Mouse (Mus musculus): ENCODE data around the gene Rasa3. TPM values are rescaled to one million over a fixed set of nuclear protein-coding genes. Genes with fewer than 3 reads are reported as not detected.

The Rasa3 gene
- polyA plus RNA-seq (2012; rRNA removed): 9.4 and 10.8 TPM in 2 replicates

- under 1% methylated on average over 42 of the region's 42 CpGs for WGBS
- no peaks in the 10 kb centered on the region for H3K36me3 ChIP-seq (ENCODE audit: control insufficient read depth, insufficient read depth, low read length)
- no peaks in the 10 kb centered on the region for H3K27me3 ChIP-seq (replicated peaks; ENCODE audit: control insufficient read depth, insufficient read depth, low read length)
- peak within 1 kb of the TSS; percentile 79 for H3K4me3 ChIP-seq (ENCODE audit: insufficient read depth, low read depth, low read length)
- 0 out of 2 replicates have a peak, but pooled peaks cover 3% of the 10 kb centered on the region for H3K4me1 ChIP-seq (ENCODE audit: control insufficient read depth, insufficient read depth, low read length)
- peak; percentile 98 for DNase-seq
- H3K27ac ChIP-seq (ENCODE audit: insufficient read depth, low read depth, low read length): peak within 1 kb of the TSS; percentile 17
- TF ChIP-seq POLR2A (IDR thresholded peaks at IDR 0.05; ENCODE audit: low read depth, low read length): no peak
- TF ChIP-seq CTCF (conservative IDR thresholded peaks at IDR 0.05; ENCODE audit: insufficient read depth, insufficient read length, low read depth, low read length): no peak
Measured at GRCm38 (mm10) chr8:13677413-13677883, at the start of gene Rasa3. Gene Rasa3, minus strand, starts transcription at chr8:13677603.

DNA sequence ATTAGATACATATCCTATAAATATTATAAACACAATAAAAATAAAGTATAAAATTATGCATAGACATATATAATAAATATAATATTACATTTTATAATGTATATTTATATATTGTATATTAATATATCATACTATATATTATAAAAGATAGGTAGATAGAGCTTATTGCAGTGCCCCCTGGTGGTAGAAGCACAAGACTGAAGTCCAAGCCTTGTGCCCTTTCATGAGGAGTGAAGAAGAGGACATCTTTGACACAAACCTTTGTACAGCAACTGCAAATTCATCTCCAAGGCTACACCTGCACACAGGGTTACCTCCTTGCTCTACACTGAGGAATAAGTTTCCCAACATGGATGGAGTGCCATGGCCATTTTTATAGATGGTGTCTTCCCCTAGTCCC, 48.3 kb upstream of the Rasa3 start:
- H3K27me3 ChIP-seq (replicated peaks; ENCODE audit: control insufficient read depth, insufficient read depth, low read length): no peaks in the 10 kb centered on the region
- peak; percentile 54 for DNase-seq
- H3K4me3 ChIP-seq (ENCODE audit: insufficient read depth, low read depth, low read length): no peak overlapping the region
- TF ChIP-seq POLR2A (IDR thresholded peaks at IDR 0.05; ENCODE audit: low read depth, low read length) (no peak), CTCF (conservative IDR thresholded peaks at IDR 0.05; ENCODE audit: insufficient read depth, insufficient read length, low read depth, low read length) (peak; percentile 39)
- no peaks in the 10 kb centered on the region for H3K36me3 ChIP-seq (ENCODE audit: control insufficient read depth, insufficient read depth, low read length)
- H3K4me1 ChIP-seq (ENCODE audit: control insufficient read depth, insufficient read depth, low read length): no peaks in the 10 kb centered on the region
- no peak overlapping the region for H3K27ac ChIP-seq (ENCODE audit: insufficient read depth, low read depth, low read length)

DNA sequence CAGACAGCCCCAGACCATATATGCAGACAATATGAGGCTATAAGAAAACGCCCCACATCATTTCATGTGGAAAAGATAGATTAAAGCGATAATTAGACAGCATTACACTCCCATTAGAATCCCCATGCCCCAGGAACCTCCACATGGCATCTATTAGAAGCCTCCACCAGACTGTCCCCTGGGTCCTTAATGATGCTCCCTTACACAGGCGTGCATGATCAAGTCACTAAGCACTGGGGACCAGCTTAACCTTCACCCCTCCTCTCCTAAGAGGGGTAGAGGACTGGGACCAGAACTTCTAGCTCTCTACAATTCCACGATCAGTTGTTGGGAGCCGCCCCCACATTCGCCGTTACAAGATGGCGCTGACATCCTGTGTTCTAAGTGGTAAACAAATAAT, 41.6 kb upstream of the Rasa3 start:
- no peaks in the 10 kb centered on the region for H3K27me3 ChIP-seq (replicated peaks; ENCODE audit: control insufficient read depth, insufficient read depth, low read length)
- no peak overlapping the region for H3K27ac ChIP-seq (ENCODE audit: insufficient read depth, low read depth, low read length)
- WGBS: 92% methylated on average over 8 of the region's 8 CpGs
- no peak for TF ChIP-seq POLR2A (IDR thresholded peaks at IDR 0.05; ENCODE audit: low read depth, low read length)
- no peak for TF ChIP-seq CTCF (conservative IDR thresholded peaks at IDR 0.05; ENCODE audit: insufficient read depth, insufficient read length, low read depth, low read length)
- no peaks in the 10 kb centered on the region for H3K4me1 ChIP-seq (ENCODE audit: control insufficient read depth, insufficient read depth, low read length)
- H3K36me3 ChIP-seq (ENCODE audit: control insufficient read depth, insufficient read depth, low read length): no peaks in the 10 kb centered on the region
- DNase-seq: no peak
- H3K4me3 ChIP-seq (ENCODE audit: insufficient read depth, low read depth, low read length): no peak overlapping the region

DNA sequence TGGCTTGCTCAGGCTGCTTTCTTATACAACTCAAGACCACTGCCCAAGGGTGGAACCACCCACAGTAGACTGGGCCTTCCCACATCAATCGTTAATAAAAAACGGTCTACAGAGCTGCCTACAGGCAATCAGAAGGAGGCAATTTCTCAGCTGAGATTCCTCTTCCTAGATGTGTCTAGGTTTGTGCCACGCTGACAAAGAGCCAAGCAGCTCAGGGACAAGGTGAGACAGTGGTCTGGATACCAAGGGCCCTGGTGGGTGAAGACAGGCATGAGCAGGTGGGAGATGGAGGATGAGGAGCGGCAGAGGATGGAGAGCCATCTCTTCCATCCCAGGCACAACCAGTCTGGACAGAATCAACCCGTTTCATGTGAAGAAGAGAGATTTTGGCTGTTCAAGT, 31.1 kb upstream of the Rasa3 start:
- Histone ChIP-seq H3K4me1 (ENCODE audit: control insufficient read depth, insufficient read depth, low read length) (no peaks in the 10 kb centered on the region), H3K36me3 (ENCODE audit: control insufficient read depth, insufficient read depth, low read length) (no peaks in the 10 kb centered on the region), H3K27me3 (replicated peaks; ENCODE audit: control insufficient read depth, insufficient read depth, low read length) (no peaks in the 10 kb centered on the region), H3K27ac (ENCODE audit: insufficient read depth, low read depth, low read length) (no peak overlapping the region), H3K4me3 (ENCODE audit: insufficient read depth, low read depth, low read length) (no peak overlapping the region)
- WGBS: 92% methylated on average over 5 of the region's 5 CpGs
- no peak for DNase-seq
- TF ChIP-seq POLR2A (IDR thresholded peaks at IDR 0.05; ENCODE audit: low read depth, low read length) (no peak), CTCF (conservative IDR thresholded peaks at IDR 0.05; ENCODE audit: insufficient read depth, insufficient read length, low read depth, low read length) (no peak)

DNA sequence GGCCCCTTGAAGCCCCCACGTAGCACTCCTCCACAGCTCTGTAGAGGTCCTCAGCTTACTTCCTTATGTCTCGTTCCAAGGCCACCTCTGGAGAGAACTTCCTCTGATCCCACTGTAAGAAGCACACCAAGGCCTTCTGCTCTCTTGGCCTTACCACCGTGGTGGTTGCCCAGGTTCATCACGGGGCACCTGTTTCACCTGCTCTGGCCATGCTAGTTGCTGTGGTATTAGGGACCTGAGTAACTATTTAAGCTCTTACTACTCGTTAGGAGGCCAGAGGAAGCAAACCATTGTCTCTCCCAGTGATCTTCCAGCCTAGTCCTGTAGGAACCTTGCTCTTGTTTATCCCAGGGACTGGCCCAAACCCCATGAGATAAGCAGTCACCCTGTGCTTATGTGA, 29.5 kb upstream of the Rasa3 start:
- TF ChIP-seq CTCF (conservative IDR thresholded peaks at IDR 0.05; ENCODE audit: insufficient read depth, insufficient read length, low read depth, low read length) (no peak), POLR2A (IDR thresholded peaks at IDR 0.05; ENCODE audit: low read depth, low read length) (no peak)
- no peaks in the 10 kb centered on the region for H3K4me1 ChIP-seq (ENCODE audit: control insufficient read depth, insufficient read depth, low read length)
- H3K36me3 ChIP-seq (ENCODE audit: control insufficient read depth, insufficient read depth, low read length): no peaks in the 10 kb centered on the region
- no peak overlapping the region for H3K4me3 ChIP-seq (ENCODE audit: insufficient read depth, low read depth, low read length)
- 85% methylated on average over 5 of the region's 5 CpGs for WGBS
- no peaks in the 10 kb centered on the region for H3K27me3 ChIP-seq (replicated peaks; ENCODE audit: control insufficient read depth, insufficient read depth, low read length)
- DNase-seq: no peak
- no peak overlapping the region for H3K27ac ChIP-seq (ENCODE audit: insufficient read depth, low read depth, low read length)

- TF ChIP-seq CTCF (conservative IDR thresholded peaks at IDR 0.05; ENCODE audit: insufficient read depth, insufficient read length, low read depth, low read length) (no peak), POLR2A (IDR thresholded peaks at IDR 0.05; ENCODE audit: low read depth, low read length) (no peak)
- Histone ChIP-seq H3K27me3 (replicated peaks; ENCODE audit: control insufficient read depth, insufficient read depth, low read length) (no peaks in the 10 kb centered on the region), H3K4me3 (ENCODE audit: insufficient read depth, low read depth, low read length) (no peak within 1 kb of the TSS), H3K36me3 (ENCODE audit: control insufficient read depth, insufficient read depth, low read length) (no peaks in the 10 kb centered on the region), H3K27ac (ENCODE audit: insufficient read depth, low read depth, low read length) (no peak within 1 kb of the TSS), H3K4me1 (ENCODE audit: control insufficient read depth, insufficient read depth, low read length) (no peaks in the 10 kb centered on the region)
- WGBS: 18% methylated on average over 5 of the region's 5 CpGs
- DNase-seq: no peak
Measured at GRCm38 (mm10) chr8:13705668-13706067, 28.3 kb upstream of the Rasa3 start, which contains the start of gene Cfap97d2. Gene Cfap97d2, plus strand, starts transcription at chr8:13705889.

DNA sequence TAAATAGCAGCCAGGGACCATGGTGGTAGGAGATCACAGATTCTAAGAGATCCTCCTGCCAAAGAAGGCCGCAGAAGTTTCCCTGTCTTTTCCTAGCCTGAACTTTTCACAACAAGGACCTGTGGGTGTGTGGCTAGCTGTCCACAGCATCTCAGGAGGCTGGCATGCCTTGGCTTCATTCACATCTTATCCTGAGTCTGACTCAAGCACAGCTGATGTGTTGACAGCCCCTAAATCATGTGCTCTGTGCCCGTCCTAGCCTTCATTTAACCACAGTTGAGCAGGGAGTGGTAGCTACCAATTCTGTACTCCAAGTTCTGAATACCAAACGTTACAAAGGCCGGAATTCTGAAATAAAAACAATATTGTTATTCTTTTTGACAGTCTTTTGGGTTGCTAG, 26.9 kb upstream of the Rasa3 start:
- DNase-seq: no peak
- Histone ChIP-seq H3K4me1 (ENCODE audit: control insufficient read depth, insufficient read depth, low read length) (no peaks in the 10 kb centered on the region), H3K27me3 (replicated peaks; ENCODE audit: control insufficient read depth, insufficient read depth, low read length) (no peaks in the 10 kb centered on the region), H3K36me3 (ENCODE audit: control insufficient read depth, insufficient read depth, low read length) (no peaks in the 10 kb centered on the region), H3K4me3 (ENCODE audit: insufficient read depth, low read depth, low read length) (no peak overlapping the region), H3K27ac (ENCODE audit: insufficient read depth, low read depth, low read length) (no peak overlapping the region)
- TF ChIP-seq POLR2A (IDR thresholded peaks at IDR 0.05; ENCODE audit: low read depth, low read length) (no peak), CTCF (conservative IDR thresholded peaks at IDR 0.05; ENCODE audit: insufficient read depth, insufficient read length, low read depth, low read length) (no peak)
- 86% methylated on average over 4 of the region's 4 CpGs for WGBS

Data from kidney, adult 2 months (tissue).